Mouse (Mus musculus) cerebellum, adult 2 months (tissue): ENCODE results near the gene Uri1. TPM values are rescaled to one million over a fixed set of nuclear protein-coding genes. Genes with fewer than 3 reads are reported as not detected.

ENCODE experiments used
- DNase-seq, 2 experiments: peaks; one replicate each; pipeline ENCODE4 v3.0.0; 2021
- H3K27ac ChIP-seq: fragments of 200-500 bp; 2 replicates; pipeline ENCODE4 v1.5.1; 2012; ENCODE audit warnings: low read length, control low read depth, inconsistent platforms; ENCODE audit not compliant: insufficient read depth
- H3K27me3 ChIP-seq: fragments of 200-500 bp; 2 replicates; pipeline ENCODE4 v1.6.1; 2012; ENCODE audit warnings: inconsistent platforms, mild to moderate bottlenecking, low read length, moderate library complexity; ENCODE audit not compliant: control insufficient read depth, insufficient read depth
- H3K4me1 ChIP-seq: fragments of 200-500 bp; 2 replicates; pipeline ENCODE4 v1.6.1; 2011; ENCODE audit warnings: low read length; ENCODE audit not compliant: control insufficient read depth, insufficient read depth
- H3K4me3 ChIP-seq: fragments of 200-500 bp; replicated peaks from 2 replicates; pipeline ENCODE3; 2011; ENCODE audit warnings: mild to moderate bottlenecking, low read depth, low read length, control low read depth; ENCODE audit not compliant: insufficient read depth
- CTCF ChIP-seq: fragments of 200-500 bp; IDR thresholded peaks from 2 replicates; pipeline ENCODE4 v1.5.1; 2011; ENCODE audit warnings: low read depth, mild to moderate bottlenecking, control low read depth, low read length, moderate library complexity, borderline replicate concordance; ENCODE audit not compliant: insufficient read depth
- POLR2A ChIP-seq: fragments of 200-500 bp; IDR thresholded peaks from 2 replicates; pipeline ENCODE4 v1.6.1; 2011; ENCODE audit warnings: low read length, control low read depth, borderline replicate concordance; ENCODE audit not compliant: insufficient read depth
- WGBS: fragments of 180-500 bp; shearing (Covaris S2); methylation state at CpG from one replicate; pipeline ENCODE4 v1.1.7; 2018; 5-methylcytosine and 5-hydroxymethylcytosine counted together
- polyA plus RNA-seq: library from polyadenylated mRNA; depleted of rRNA; stranded (reverse); fragments of >200 nt; gene quantifications from 2 replicates; pipeline ENCODE4 v1.2.3, GENCODE M21; 2012; rRNA removed

The Uri1 gene
- 30.3 and 31.4 TPM in 2 replicates for polyA plus RNA-seq

DNA sequence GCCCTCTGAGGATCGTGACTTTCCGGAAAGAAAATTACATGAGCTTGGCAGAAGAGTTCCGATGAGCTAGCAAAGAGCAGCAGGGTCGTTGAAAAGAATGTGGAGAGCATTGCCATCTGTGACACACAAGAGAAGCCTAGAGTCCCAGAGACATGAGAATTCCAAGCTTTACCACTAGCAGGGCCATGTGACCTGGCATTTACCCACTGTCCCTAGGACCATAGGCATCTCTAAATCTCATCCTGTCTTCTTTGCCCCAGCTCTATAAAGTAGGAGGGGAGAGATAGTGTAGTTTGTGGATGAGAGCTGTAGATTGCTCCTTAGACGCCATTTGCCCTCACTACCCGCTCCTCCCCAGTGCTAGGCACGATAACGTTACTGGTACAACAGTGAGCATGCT lies at the start of gene Uri1:
Gene Uri1, minus strand, starts transcription at position 101 of the 400 bp plus-strand sequence.
- WGBS = 87% methylated on average over 8 of the region's 8 CpGs
- TF ChIP-seq POLR2A (no peak), CTCF (no peak)
- no peak for DNase-seq
- no peaks in the 10 kb centered on the region for H3K27me3 ChIP-seq
- H3K4me1 ChIP-seq = no peaks in the 10 kb centered on the region
- H3K4me3 ChIP-seq = no peak within 1 kb of the TSS
- no peak within 1 kb of the TSS for H3K27ac ChIP-seq

DNA sequence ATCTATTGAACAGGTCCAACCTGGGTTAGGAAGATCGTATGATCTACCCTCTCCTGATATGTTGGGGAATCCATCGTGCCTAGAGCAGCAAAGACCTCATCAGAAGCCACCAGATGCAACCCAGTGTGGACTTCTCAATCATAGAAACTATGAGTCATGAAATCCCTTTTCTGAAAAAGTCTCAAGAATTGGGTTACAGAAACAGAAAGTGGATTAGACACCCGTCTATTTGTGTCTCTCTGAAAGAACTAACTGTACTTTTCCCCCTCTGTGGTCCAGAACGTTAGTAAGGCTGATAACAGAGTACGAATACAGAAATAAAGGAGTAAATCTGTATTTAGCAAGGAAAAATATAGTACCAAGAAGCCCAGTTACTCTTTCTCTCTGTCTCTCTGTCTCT lies 47.7 kb upstream of the Uri1 start:
- no peak overlapping the region for H3K27ac ChIP-seq
- peaks cover 9% of the 10 kb centered on the region for H3K4me1 ChIP-seq
- H3K27me3 ChIP-seq = no peaks in the 10 kb centered on the region
- 81% methylated on average over 5 of the region's 5 CpGs for WGBS
- TF ChIP-seq CTCF = no peak
- no peak for TF ChIP-seq POLR2A
- DNase-seq = no peak
- H3K4me3 ChIP-seq = no peak overlapping the region

GRCm38 (mm10) chr7:38070663-38071062 lies 47.3 kb upstream of the Uri1 start:
- Histone ChIP-seq H3K27me3 (no peaks in the 10 kb centered on the region), H3K4me1 (peaks cover 9% of the 10 kb centered on the region), H3K4me3 (no peak overlapping the region), H3K27ac (no peak overlapping the region)
- 48% methylated on average over 2 of the region's 2 CpGs for WGBS
- no peak for TF ChIP-seq POLR2A
- no peak for TF ChIP-seq CTCF
- DNase-seq = no peak

DNA sequence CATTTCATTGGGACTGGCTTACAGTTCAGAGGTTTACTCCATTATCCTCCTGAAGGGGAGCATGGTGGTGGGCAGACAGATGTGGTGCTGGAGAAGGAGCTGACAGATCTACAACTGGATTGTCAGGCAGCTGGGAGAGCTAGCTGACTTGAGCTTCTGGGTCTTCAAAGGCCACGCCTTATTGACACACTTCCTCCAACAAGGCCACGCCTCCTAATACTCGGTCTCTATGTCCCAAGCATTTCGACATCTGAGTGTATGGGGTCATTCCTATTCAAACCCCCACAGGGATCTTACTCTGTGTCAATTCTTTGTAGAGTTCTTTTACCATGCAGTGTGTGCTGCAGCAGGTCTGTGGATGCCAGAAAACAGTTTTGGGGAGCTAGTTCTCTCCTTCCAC lies 41.1 kb upstream of the Uri1 start:
- 40% methylated on average over 4 of the region's 4 CpGs for WGBS
- no peak overlapping the region for H3K27ac ChIP-seq
- DNase-seq = no peak
- TF ChIP-seq POLR2A (no peak), CTCF (no peak)
- no peaks in the 10 kb centered on the region; the same call in 1 of the 2 replicates for H3K4me1 ChIP-seq
- no peak overlapping the region for H3K4me3 ChIP-seq
- H3K27me3 ChIP-seq = no peaks in the 10 kb centered on the region

DNA sequence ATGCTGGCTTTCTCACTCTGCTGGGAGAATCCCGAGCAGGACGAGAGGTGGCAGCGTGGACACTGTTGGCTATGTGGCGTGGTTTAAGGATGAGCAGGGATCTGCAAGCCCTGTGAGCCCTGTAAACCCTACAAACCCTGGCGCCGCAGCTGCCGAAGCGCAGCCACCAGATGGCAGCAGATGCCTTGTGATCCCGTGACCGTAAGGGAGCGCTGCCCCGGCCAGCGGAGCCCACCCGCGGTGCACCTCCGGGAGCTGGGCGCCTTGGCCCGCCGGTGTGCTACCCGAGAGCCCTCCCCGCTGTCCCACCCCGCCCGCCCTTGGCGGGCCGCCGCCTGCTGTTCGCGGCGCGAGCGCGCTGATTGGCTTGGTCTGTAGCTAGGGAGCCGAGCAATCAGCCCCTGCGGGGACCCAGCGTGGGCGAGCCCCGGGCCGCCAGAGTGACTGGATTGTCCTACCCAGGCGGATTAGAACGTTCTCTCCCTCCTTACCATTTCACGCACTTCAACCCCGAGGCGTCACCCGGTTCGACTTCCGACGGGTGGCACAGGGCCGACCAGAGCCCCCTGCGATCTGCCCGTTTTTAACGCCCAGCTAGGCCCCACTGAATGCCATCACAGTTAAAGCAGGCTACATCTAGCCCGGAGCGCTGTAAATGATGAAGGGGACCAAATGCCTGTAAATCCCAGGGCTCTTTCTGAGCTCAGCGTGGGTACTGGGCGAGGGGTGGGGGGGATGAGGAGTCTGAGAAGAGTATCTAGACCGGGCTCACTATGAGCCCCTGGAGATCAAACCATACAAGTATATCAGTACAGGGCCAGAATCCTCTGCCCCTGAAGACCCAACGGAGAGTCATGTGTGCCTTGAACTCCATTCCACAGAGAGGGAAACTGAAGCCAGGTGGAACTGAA lies 38.0 kb upstream of the Uri1 start:
- H3K4me1 ChIP-seq = peaks cover 3% of the 10 kb centered on the region
- H3K27ac ChIP-seq = no peak overlapping the region
- 2% methylated on average over 57 of the region's 57 CpGs for WGBS
- TF ChIP-seq POLR2A (no peak), CTCF (peak; percentile 90)
- no peaks in the 10 kb centered on the region for H3K27me3 ChIP-seq
- peak; percentile 90 to 94 for DNase-seq
- peak overlapping the region; percentile 36 for H3K4me3 ChIP-seq

- Histone ChIP-seq H3K27ac (no peak overlapping the region), H3K4me1 (peaks cover 3% of the 10 kb centered on the region), H3K4me3 (no peak overlapping the region), H3K27me3 (no peaks in the 10 kb centered on the region)
- WGBS = 84% methylated on average over 8 of the region's 8 CpGs
- TF ChIP-seq POLR2A = no peak
- no peak for TF ChIP-seq CTCF
- DNase-seq = no peak
These were observed 36.4 kb upstream of the Uri1 start for GRCm38 (mm10) chr7:38059636-38060330.

GRCm38 (mm10) chr7:38059096-38059495 lies 35.7 kb upstream of the Uri1 start:
- Histone ChIP-seq H3K4me1 (peaks cover 3% of the 10 kb centered on the region), H3K27ac (0 out of 2 replicates have a peak overlapping the region, but pooled peaks have one; percentile 24), H3K27me3 (no peaks in the 10 kb centered on the region), H3K4me3 (no peak overlapping the region)
- TF ChIP-seq CTCF = no peak
- TF ChIP-seq POLR2A = no peak
- 12% methylated on average over 7 of the region's 7 CpGs for WGBS
- peak; percentile 26 to 52 for DNase-seq
